Mouse (Mus musculus): ENCODE measurements around the gene Nfyb. TPM values are rescaled to one million over a fixed set of nuclear protein-coding genes. Genes with fewer than 3 reads are reported as not detected.

The Nfyb gene
- polyA plus RNA-seq, 1 experiment from 2014 or later, result 37.6 TPM

GRCm38 (mm10) chr10:82745301-82745700 lies 18.6 kb downstream of the Nfyb start:
- H3K27ac ChIP-seq, result no peak overlapping the region
- no peaks in the 10 kb centered on the region for H3K4me1 ChIP-seq (replicated peaks; ENCODE audit: insufficient read depth, low read length)
- peaks cover 25% of the 10 kb centered on the region for H3K36me3 ChIP-seq (ENCODE audit: insufficient read depth, low read length)
- no peaks in the 10 kb centered on the region for H3K27me3 ChIP-seq (ENCODE audit: insufficient read depth, low read length)
- no peaks in the 10 kb centered on the region for H3K9me3 ChIP-seq (replicated peaks; ENCODE audit: low read length)
- no peak overlapping the region for H3K4me3 ChIP-seq (replicated peaks; ENCODE audit: low read depth, low read length)
- no peak for TF ChIP-seq CTCF (IDR thresholded peaks at IDR 0.05; ENCODE audit: low read depth)
- no peak overlapping the region for H3K9ac ChIP-seq (ENCODE audit: low read depth, low read length)
- 89% methylated on average over 5 of the region's 5 CpGs for whole genome bisulfite sequencing
- ATAC-seq (replicated peaks; ENCODE audit: low FRiP score, low read depth) (no peak), DNase-seq (ENCODE audit: low spot score) (no peak)
- H3K4me2 ChIP-seq (ENCODE audit: low read length), result no peak overlapping the region

- ATAC-seq (replicated peaks; ENCODE audit: low FRiP score, low read depth) (no peak), DNase-seq (ENCODE audit: low spot score) (no peak)
- peaks cover 22% of the 10 kb centered on the region for H3K36me3 ChIP-seq (ENCODE audit: insufficient read depth, low read length)
- no peak for TF ChIP-seq CTCF (IDR thresholded peaks at IDR 0.05; ENCODE audit: low read depth)
- no peaks in the 10 kb centered on the region for H3K9me3 ChIP-seq (replicated peaks; ENCODE audit: low read length)
- H3K9ac ChIP-seq (ENCODE audit: low read depth, low read length), result no peak overlapping the region
- no peak overlapping the region for H3K4me2 ChIP-seq (ENCODE audit: low read length)
- no peaks in the 10 kb centered on the region for H3K27me3 ChIP-seq (ENCODE audit: insufficient read depth, low read length)
- 93% methylated on average over 6 of the region's 6 CpGs for WGBS
- no peak overlapping the region for H3K4me3 ChIP-seq (replicated peaks; ENCODE audit: low read depth, low read length)
- H3K27ac ChIP-seq, result no peak overlapping the region
- no peaks in the 10 kb centered on the region for H3K4me1 ChIP-seq (replicated peaks; ENCODE audit: insufficient read depth, low read length)
Measured at GRCm38 (mm10) chr10:82744296-82744695, 19.6 kb downstream of the Nfyb start.

- Histone ChIP-seq H3K27me3 (ENCODE audit: insufficient read depth, low read length) (no peaks in the 10 kb centered on the region), H3K4me3 (replicated peaks; ENCODE audit: low read depth, low read length) (no peak overlapping the region), H3K4me2 (ENCODE audit: low read length) (no peak overlapping the region), H3K36me3 (ENCODE audit: insufficient read depth, low read length) (peaks cover 25% of the 10 kb centered on the region), H3K9ac (ENCODE audit: low read depth, low read length) (no peak overlapping the region), H3K27ac (no peak overlapping the region), H3K4me1 (replicated peaks; ENCODE audit: insufficient read depth, low read length) (no peaks in the 10 kb centered on the region), H3K9me3 (replicated peaks; ENCODE audit: low read length) (no peaks in the 10 kb centered on the region)
- no peak for TF ChIP-seq CTCF (IDR thresholded peaks at IDR 0.05; ENCODE audit: low read depth)
- ATAC-seq (replicated peaks; ENCODE audit: low FRiP score, low read depth) (no peak), DNase-seq (ENCODE audit: low spot score) (no peak)
- WGBS, result 79% methylated on average over 1 of the region's 1 CpGs
Measured at GRCm38 (mm10) chr10:82742578-82742977, 21.4 kb downstream of the Nfyb start.

GRCm38 (mm10) chr10:82741876-82742275 lies 22.1 kb downstream of the Nfyb start:
- H3K27ac ChIP-seq, result no peak overlapping the region
- H3K9ac ChIP-seq (ENCODE audit: low read depth, low read length), result no peak overlapping the region
- H3K4me2 ChIP-seq (ENCODE audit: low read length), result no peak overlapping the region
- WGBS, result 87% methylated on average over 4 of the region's 4 CpGs
- H3K36me3 ChIP-seq (ENCODE audit: insufficient read depth, low read length), result peaks cover 20% of the 10 kb centered on the region
- H3K9me3 ChIP-seq (replicated peaks; ENCODE audit: low read length), result no peaks in the 10 kb centered on the region
- no peak for DNase-seq (ENCODE audit: low spot score)
- TF ChIP-seq CTCF (IDR thresholded peaks at IDR 0.05; ENCODE audit: low read depth), result no peak
- H3K4me3 ChIP-seq (replicated peaks; ENCODE audit: low read depth, low read length), result no peak overlapping the region
- no peaks in the 10 kb centered on the region for H3K27me3 ChIP-seq (ENCODE audit: insufficient read depth, low read length)
- no peaks in the 10 kb centered on the region for H3K4me1 ChIP-seq (replicated peaks; ENCODE audit: insufficient read depth, low read length)
- no peak for ATAC-seq (replicated peaks; ENCODE audit: low FRiP score, low read depth)

GRCm38 (mm10) chr10:82741354-82741753 lies 22.6 kb downstream of the Nfyb start:
- H3K4me2 ChIP-seq (ENCODE audit: low read length), result no peak overlapping the region
- no peaks in the 10 kb centered on the region for H3K4me1 ChIP-seq (replicated peaks; ENCODE audit: insufficient read depth, low read length)
- no peak overlapping the region for H3K27ac ChIP-seq
- WGBS, result 88% methylated on average over 8 of the region's 8 CpGs
- TF ChIP-seq CTCF (IDR thresholded peaks at IDR 0.05; ENCODE audit: low read depth), result no peak
- no peak overlapping the region for H3K4me3 ChIP-seq (replicated peaks; ENCODE audit: low read depth, low read length)
- no peak for DNase-seq (ENCODE audit: low spot score)
- no peak overlapping the region for H3K9ac ChIP-seq (ENCODE audit: low read depth, low read length)
- H3K9me3 ChIP-seq (replicated peaks; ENCODE audit: low read length), result no peaks in the 10 kb centered on the region
- H3K36me3 ChIP-seq (ENCODE audit: insufficient read depth, low read length), result peaks cover 17% of the 10 kb centered on the region
- no peak for ATAC-seq (replicated peaks; ENCODE audit: low FRiP score, low read depth)
- H3K27me3 ChIP-seq (ENCODE audit: insufficient read depth, low read length), result no peaks in the 10 kb centered on the region

- 0 out of 2 replicates have a peak, but pooled peaks have one; percentile 14 for TF ChIP-seq CTCF (IDR thresholded peaks at IDR 0.05; ENCODE audit: low read depth)
Measured at GRCm38 (mm10) chr10:82699296-82699941, 64.5 kb downstream of the Nfyb start.

More at GRCm38 (mm10) chr10:82699296-82699941, 64.5 kb downstream of the Nfyb start:
- WGBS, result under 1% methylated on average over 59 of the region's 59 CpGs
- H3K4me3 ChIP-seq (replicated peaks; ENCODE audit: low read depth, low read length), result peak overlapping the region; percentile 93
- H3K4me2 ChIP-seq (ENCODE audit: low read length), result peak overlapping the region; percentile 77
- no peaks in the 10 kb centered on the region for H3K9me3 ChIP-seq (replicated peaks; ENCODE audit: low read length)
- ATAC-seq (replicated peaks; ENCODE audit: low FRiP score, low read depth) (peak; percentile 68), DNase-seq (ENCODE audit: low spot score) (peak; percentile 32)
- no peaks in the 10 kb centered on the region for H3K4me1 ChIP-seq (replicated peaks; ENCODE audit: insufficient read depth, low read length)
- peak overlapping the region; percentile 74 for H3K9ac ChIP-seq (ENCODE audit: low read depth, low read length)
- no peaks in the 10 kb centered on the region for H3K36me3 ChIP-seq (ENCODE audit: insufficient read depth, low read length)
- no peaks in the 10 kb centered on the region for H3K27me3 ChIP-seq (ENCODE audit: insufficient read depth, low read length)
- H3K27ac ChIP-seq, result 0 out of 2 replicates have a peak overlapping the region, but pooled peaks have one; percentile 27

Data from kidney, postnatal 0 days (tissue).